ENCODE assay signal across 9 mouse cellular contexts in the genomic region with DNA sequence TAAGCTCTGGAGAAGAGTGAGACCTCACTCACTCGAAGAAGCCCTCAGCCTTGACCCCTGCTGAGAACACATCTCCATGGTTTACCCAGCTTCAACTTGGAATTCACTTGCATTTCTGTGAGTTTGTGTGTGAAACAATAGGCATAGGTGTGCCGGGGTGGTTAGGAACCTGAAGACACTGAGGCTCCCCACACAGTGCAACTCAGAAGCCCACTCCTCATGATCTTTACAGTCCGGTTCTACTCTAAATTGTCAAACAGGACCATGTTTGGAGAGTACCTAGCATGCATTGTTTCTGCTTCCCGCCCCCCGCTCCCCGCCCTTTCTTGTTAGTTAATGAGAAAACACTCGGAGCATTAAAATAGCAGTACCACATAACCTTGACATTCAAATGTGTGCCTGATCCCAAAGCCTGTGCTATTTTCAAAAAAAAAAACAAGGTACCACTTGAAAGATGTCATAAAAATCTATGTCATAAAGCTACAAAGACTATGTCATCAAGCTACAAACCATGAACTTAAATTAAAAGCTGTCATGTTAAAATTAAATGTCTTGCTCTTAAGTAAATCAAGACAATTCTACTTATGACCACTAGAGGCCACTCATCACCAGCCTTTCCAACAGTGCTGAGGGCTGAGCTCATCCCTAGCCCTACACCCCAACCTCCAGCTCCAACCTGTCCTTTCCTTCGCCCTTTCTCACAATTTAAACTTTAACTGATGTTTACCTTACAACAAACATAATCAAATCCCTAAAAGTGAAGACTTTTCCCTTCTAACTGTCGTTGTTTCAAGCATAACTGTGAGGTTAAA. TPM values are rescaled to one million over a fixed set of nuclear protein-coding genes. Genes with fewer than 3 reads are reported as not detected.
DNase-seq lines count a peak whose midpoint lies in the region; ATAC-seq and TF ChIP-seq lines count a peak whose summit lies in the region.
"Had no signal": no experiment of that assay in that cellular context is flagged by ENCODE, and none has a peak within 500 bp of the region (broad histone marks: within the 10 kb centered on the region; RNA-seq: fewer than 3 reads in every experiment).

No protein-coding gene starts in this region.

- TF ChIP-seq RAD21 in MEL (IDR thresholded peaks at IDR 0.05; ENCODE audit: low read depth, low read length) = no peak; the same call in none of the 2 replicates

- H3K27ac ChIP-seq in limb, embryonic 13.5 days = no peak overlapping the region
- no peak overlapping the region for H3K27ac ChIP-seq in limb, embryonic 10.5 days
- H3K27ac ChIP-seq in MEL (ENCODE audit: control insufficient read depth, low read depth, low read length) = no peak overlapping the region
- no peak overlapping the region for H3K27ac ChIP-seq in forebrain, embryonic 11.5 days (ENCODE audit: low read depth, low read length)
- H3K27ac ChIP-seq in kidney, postnatal 0 days = no peak overlapping the region
- no peak overlapping the region for H3K27ac ChIP-seq in midbrain, embryonic 15.5 days
- H3K27ac ChIP-seq: heart, embryonic 13.5 days had no signal

- ATAC-seq in limb, embryonic 13.5 days (ENCODE audit: low FRiP score, low read depth) = 0 out of 2 replicates have a peak, but pooled peaks have one; percentile 66
- 0 out of 2 replicates have a peak, but pooled peaks have one; percentile 60 for ATAC-seq in forebrain, embryonic 11.5 days (replicated peaks; ENCODE audit: low FRiP score)
- peak; percentile 76; the same call in 1 of the 2 replicates for ATAC-seq in kidney, postnatal 0 days (replicated peaks; ENCODE audit: low FRiP score, low read depth)
- ATAC-seq in midbrain, embryonic 15.5 days (replicated peaks) = peak; percentile 92

- H3K9me3 ChIP-seq in limb, embryonic 13.5 days = no peaks in the 10 kb centered on the region
- no peaks in the 10 kb centered on the region for H3K9me3 ChIP-seq in limb, embryonic 10.5 days (replicated peaks)
- H3K9me3 ChIP-seq in MEL (replicated peaks; ENCODE audit: insufficient read depth, low read length) = no peaks in the 10 kb centered on the region
- no peaks in the 10 kb centered on the region for H3K9me3 ChIP-seq in forebrain, embryonic 11.5 days (ENCODE audit: control insufficient read depth, low read length)
- no peaks in the 10 kb centered on the region for H3K9me3 ChIP-seq in kidney, postnatal 0 days (replicated peaks; ENCODE audit: low read length)
- H3K9me3 ChIP-seq in midbrain, embryonic 15.5 days = no peaks in the 10 kb centered on the region
- H3K9me3 ChIP-seq: heart, embryonic 13.5 days had no signal

- H3K27me3 ChIP-seq in limb, embryonic 13.5 days = no peaks in the 10 kb centered on the region
- H3K27me3 ChIP-seq in limb, embryonic 10.5 days (ENCODE audit: low read depth, poor library complexity, severe bottlenecking) = no peaks in the 10 kb centered on the region
- no peaks in the 10 kb centered on the region for H3K27me3 ChIP-seq in MEL (ENCODE audit: control insufficient read depth in 1 of 2, insufficient read depth in 2 of 2, low read length in 2 of 2)
- H3K27me3 ChIP-seq in forebrain, embryonic 11.5 days (ENCODE audit: control insufficient read depth, insufficient read depth, low read length) = no peaks in the 10 kb centered on the region
- H3K27me3 ChIP-seq in kidney, postnatal 0 days (ENCODE audit: insufficient read depth, low read length) = no peaks in the 10 kb centered on the region
- no peaks in the 10 kb centered on the region for H3K27me3 ChIP-seq in midbrain, embryonic 15.5 days (replicated peaks)
- H3K27me3 ChIP-seq: heart, embryonic 13.5 days had no signal

- H3K9ac ChIP-seq in limb, embryonic 13.5 days = no peak overlapping the region
- no peak overlapping the region for H3K9ac ChIP-seq in MEL (ENCODE audit: control insufficient read depth, low read depth, low read length, poor library complexity, severe bottlenecking)
- H3K9ac ChIP-seq in forebrain, embryonic 11.5 days (ENCODE audit: low read length) = no peak overlapping the region
- H3K9ac ChIP-seq in kidney, postnatal 0 days (ENCODE audit: low read depth, low read length) = no peak overlapping the region
- H3K9ac ChIP-seq in midbrain, embryonic 15.5 days = no peak overlapping the region
- H3K9ac ChIP-seq: heart, embryonic 13.5 days had no signal

- H3K4me3 ChIP-seq in limb, embryonic 13.5 days = no peak overlapping the region
- H3K4me3 ChIP-seq in limb, embryonic 10.5 days = no peak overlapping the region
- no peak overlapping the region for H3K4me3 ChIP-seq in MEL (ENCODE audit: control insufficient read depth in 1 of 2, insufficient read depth in 1 of 2, low read depth in 2 of 2, low read length in 2 of 2)
- no peak overlapping the region for H3K4me3 ChIP-seq in forebrain, embryonic 11.5 days (ENCODE audit: low read depth, low read length)
- H3K4me3 ChIP-seq in kidney, postnatal 0 days (replicated peaks; ENCODE audit: low read depth, low read length) = no peak overlapping the region
- no peak overlapping the region for H3K4me3 ChIP-seq in midbrain, embryonic 15.5 days
- H3K4me3 ChIP-seq: heart, embryonic 13.5 days had no signal

- no peak overlapping the region for H3K4me2 ChIP-seq in limb, embryonic 13.5 days (replicated peaks)
- no peak overlapping the region for H3K4me2 ChIP-seq in forebrain, embryonic 11.5 days (ENCODE audit: low read depth, low read length, severe bottlenecking)
- no peak overlapping the region for H3K4me2 ChIP-seq in kidney, postnatal 0 days (ENCODE audit: low read length)
- no peak overlapping the region for H3K4me2 ChIP-seq in midbrain, embryonic 15.5 days
- H3K4me2 ChIP-seq: heart, embryonic 13.5 days had no signal

- WGBS in limb, embryonic 13.5 days = 46% methylated on average over 9 of the region's 9 CpGs
- 50% methylated on average over 9 of the region's 9 CpGs for WGBS in limb, embryonic 10.5 days
- 51% methylated on average over 9 of the region's 9 CpGs for WGBS in forebrain, embryonic 11.5 days
- WGBS in kidney, postnatal 0 days = 34% methylated on average over 9 of the region's 9 CpGs
- 43% methylated on average over 9 of the region's 9 CpGs for WGBS in midbrain, embryonic 15.5 days

- no peak for TF ChIP-seq EP300 in MEL (IDR thresholded peaks at IDR 0.05; ENCODE audit: low read depth in 1 of 2, low read length in 2 of 2)

- no peaks in the 10 kb centered on the region for H3K79me2 ChIP-seq in MEL (ENCODE audit: control insufficient read depth, insufficient read depth, low read length, poor library complexity)

- H3K36me3 ChIP-seq in limb, embryonic 13.5 days = no peaks in the 10 kb centered on the region
- no peaks in the 10 kb centered on the region for H3K36me3 ChIP-seq in limb, embryonic 10.5 days
- H3K36me3 ChIP-seq in MEL (ENCODE audit: control insufficient read depth in 1 of 2, insufficient read depth in 2 of 2, low read length in 2 of 2) = peaks cover 0 to 5% of the 10 kb centered on the region in 2 experiments; a peak in 2 of 4 replicates
- no peaks in the 10 kb centered on the region for H3K36me3 ChIP-seq in forebrain, embryonic 11.5 days (ENCODE audit: control insufficient read depth, insufficient read depth, low read length)
- H3K36me3 ChIP-seq in kidney, postnatal 0 days (ENCODE audit: insufficient read depth, low read length) = no peaks in the 10 kb centered on the region
- H3K36me3 ChIP-seq in midbrain, embryonic 15.5 days (replicated peaks) = no peaks in the 10 kb centered on the region
- H3K36me3 ChIP-seq: heart, embryonic 13.5 days had no signal

- no peak for TF ChIP-seq POLR2A in MEL (IDR thresholded peaks at IDR 0.05; ENCODE audit: control insufficient read depth in 1 of 2, insufficient read depth in 1 of 2, low read depth in 1 of 2, low read length in 2 of 2, poor library complexity in 1 of 2)

- no peak for DNase-seq in limb, embryonic 10.5 days (ENCODE audit: low spot score)
- peak; percentile 87 for DNase-seq in MEL (ENCODE audit: low read depth, low spot score)
- DNase-seq in c-Kit-positive CD71-positive TER-119-negative erythroid progenitor cells, embryonic 14.5 days (ENCODE audit: low read depth) = peak; percentile 23
- DNase-seq in forebrain, embryonic 11.5 days (ENCODE audit: low spot score) = no peak
- peak; percentile 84 for DNase-seq in kidney, postnatal 0 days (ENCODE audit: low spot score)
- DNase-seq in frontal cortex, postnatal 25 days (ENCODE audit: low spot score in 2 of 2) = no peak

- TF ChIP-seq CTCF in MEL (IDR thresholded peaks at IDR 0.05 in 2 of 3, conservative IDR thresholded peaks at IDR 0.05 in 1 of 3; ENCODE audit: control insufficient read depth in 1 of 3, insufficient read depth in 1 of 3, low read depth in 2 of 3, low read length in 3 of 3, poor library complexity in 1 of 3, severe bottlenecking in 1 of 3) = peak; percentile 78 to 97 (median 81)
- peak; percentile 83 for TF ChIP-seq CTCF in kidney, postnatal 0 days (IDR thresholded peaks at IDR 0.05; ENCODE audit: low read depth)

- H3K4me1 ChIP-seq in limb, embryonic 13.5 days = no peaks in the 10 kb centered on the region
- H3K4me1 ChIP-seq in limb, embryonic 10.5 days = no peaks in the 10 kb centered on the region
- peaks cover 0 to 3% of the 10 kb centered on the region in 2 experiments; a peak in 1 of 4 replicates for H3K4me1 ChIP-seq in MEL (ENCODE audit: control insufficient read depth in 1 of 2, insufficient read depth in 2 of 2, low read length in 2 of 2)
- H3K4me1 ChIP-seq in forebrain, embryonic 11.5 days (replicated peaks; ENCODE audit: control insufficient read depth, insufficient read depth, low read length) = no peaks in the 10 kb centered on the region
- no peaks in the 10 kb centered on the region for H3K4me1 ChIP-seq in kidney, postnatal 0 days (replicated peaks; ENCODE audit: insufficient read depth, low read length)
- no peaks in the 10 kb centered on the region for H3K4me1 ChIP-seq in midbrain, embryonic 15.5 days
- H3K4me1 ChIP-seq: heart, embryonic 13.5 days had no signal

RNA-seq across cellular contexts. Expression of gene Ccdc39, which starts 19.8 kb away (rescaled TPM):
- polyA plus RNA-seq in limb, embryonic 13.5 days (2015; fragmentation: Nextera tagmentation; extraction: Ambion mirVana) = 4.5 and 4.8 TPM in 2 replicates
- polyA plus RNA-seq in limb, embryonic 10.5 days (2016; fragmentation: Nextera tagmentation; extraction: Ambion mirVana) = 4.3 and 5.4 TPM in 2 replicates
- 0.96 and 1.2 TPM in 2 replicates for total RNA-seq in MEL (2012; rRNA removed)
- polyA plus RNA-seq in MEL (2012; ENCODE audit: insufficient read depth in 1 of 2, insufficient read length in 2 of 2, low read depth in 1 of 2, low replicate concordance in 2 of 2, missing spikeins in 1 of 2) = 1 to 10 TPM in 1 of 2 experiments, not detected in 1; 6.1 TPM
- polyA plus RNA-seq in forebrain, embryonic 11.5 days (2014; fragmentation: Nextera tagmentation; extraction: Ambion mirVana) = 6.9 and 9.1 TPM in 2 replicates
- 2.5 and 3.2 TPM in 2 replicates for polyA plus RNA-seq in kidney, postnatal 0 days (2015; fragmentation: Nextera tagmentation; extraction: Ambion mirVana)
- polyA plus RNA-seq in midbrain, embryonic 15.5 days (2015; fragmentation: Nextera tagmentation; extraction: Ambion mirVana) = 17.5 and 19.5 TPM in 2 replicates

RNA-seq across cellular contexts. Expression of gene Ttc14, which starts 24.7 kb away (rescaled TPM):
- 84.9 and 85.2 TPM in 2 replicates for polyA plus RNA-seq in limb, embryonic 13.5 days (2015; fragmentation: Nextera tagmentation; extraction: Ambion mirVana)
- polyA plus RNA-seq in limb, embryonic 10.5 days (2016; fragmentation: Nextera tagmentation; extraction: Ambion mirVana) = 50.4 and 60.3 TPM in 2 replicates
- total RNA-seq in MEL (2012; rRNA removed) = 20.2 and 24.6 TPM in 2 replicates
- polyA plus RNA-seq in MEL (2012; ENCODE audit: insufficient read depth in 1 of 2, insufficient read length in 2 of 2, low read depth in 1 of 2, low replicate concordance in 2 of 2, missing spikeins in 1 of 2) = 10 to 100 TPM; 26.4 to 54.2 TPM
- 62.7 and 63.8 TPM in 2 replicates for polyA plus RNA-seq in forebrain, embryonic 11.5 days (2014; fragmentation: Nextera tagmentation; extraction: Ambion mirVana)
- 52.0 and 53.5 TPM in 2 replicates for polyA plus RNA-seq in kidney, postnatal 0 days (2015; fragmentation: Nextera tagmentation; extraction: Ambion mirVana)
- polyA plus RNA-seq in midbrain, embryonic 15.5 days (2015; fragmentation: Nextera tagmentation; extraction: Ambion mirVana) = 72.2 and 74.1 TPM in 2 replicates

Comparison
In these comparisons a context has a peak if more than half of its experiments do, and no peak if none do; other contexts are left out.
1. DNase-seq: peak in MEL (single experiment), c-Kit-positive CD71-positive TER-119-negative erythroid progenitor cells, embryonic 14.5 days (single experiment) and kidney, postnatal 0 days (single experiment); none in limb, embryonic 10.5 days (single experiment), forebrain, embryonic 11.5 days (single experiment) and frontal cortex, postnatal 25 days (0 of 2).
2. Peak in every context shown above with its lines, with median percentiles within 50 percentile points of each other: ATAC-seq.